Mouse (Mus musculus) skeletal muscle tissue, adult 2 months (tissue): ENCODE measurements at regions not wholly inside any gene's neighbourhood (a gene's known extent, or its start where the extent isn't known, plus 50 kb on each side); places are given as distances from the start of the nearest gene placed in this dataset.

ENCODE experiments used
- DNase-seq: peaks from one replicate; pipeline ENCODE4 v3.0.0-alpha.2; 2012; ENCODE audit warnings: low read depth, low spot score

- no peak for DNase-seq
Observed at GRCm38 (mm10) chr11:24390578-24390977, 312.7 kb downstream of the Bcl11a start.

- DNase-seq: no peak
Observed at GRCm38 (mm10) chr11:24391385-24391784, 313.5 kb downstream of the Bcl11a start.

GRCm38 (mm10) chr11:24395478-24395877, 317.6 kb downstream of the Bcl11a start:
- DNase-seq: no peak

GRCm38 (mm10) chr11:24396911-24397310, 319.1 kb downstream of the Bcl11a start:
- DNase-seq: no peak

- no peak for DNase-seq
Observed at GRCm38 (mm10) chr11:24397710-24398109, 319.9 kb downstream of the Bcl11a start.

- no peak for DNase-seq
Observed at GRCm38 (mm10) chr11:24401151-24401550, 323.3 kb downstream of the Bcl11a start.

GRCm38 (mm10) chr11:24402127-24402526, 324.3 kb downstream of the Bcl11a start:
- no peak for DNase-seq

- no peak for DNase-seq
Observed at GRCm38 (mm10) chr11:24414804-24415203, 336.9 kb downstream of the Bcl11a start.

GRCm38 (mm10) chr11:24422066-24422775, 344.4 kb downstream of the Bcl11a start:
- DNase-seq: no peak

- no peak for DNase-seq
Observed at GRCm38 (mm10) chr11:24423278-24423677, 345.4 kb downstream of the Bcl11a start.

- DNase-seq: no peak
Observed at GRCm38 (mm10) chr11:24426995-24427883, 349.4 kb downstream of the Bcl11a start.

GRCm38 (mm10) chr11:24448608-24449007, 370.8 kb downstream of the Bcl11a start:
- no peak for DNase-seq

- DNase-seq: no peak
Observed at GRCm38 (mm10) chr11:24452267-24452666, 374.4 kb downstream of the Bcl11a start.

GRCm38 (mm10) chr11:24464642-24465041, 386.8 kb downstream of the Bcl11a start:
- no peak for DNase-seq

- peak; percentile 29 for DNase-seq
Observed at GRCm38 (mm10) chr11:24467458-24467857, 389.6 kb downstream of the Bcl11a start.

GRCm38 (mm10) chr11:24470469-24470868, 392.6 kb downstream of the Bcl11a start:
- no peak for DNase-seq

- DNase-seq: no peak
Observed at GRCm38 (mm10) chr11:24472617-24473367, 394.9 kb downstream of the Bcl11a start.

GRCm38 (mm10) chr11:24473368-24474010, 395.6 kb downstream of the Bcl11a start:
- DNase-seq: no peak

GRCm38 (mm10) chr11:24502722-24503424, 425.0 kb downstream of the Bcl11a start:
- no peak for DNase-seq

- no peak for DNase-seq
Observed at GRCm38 (mm10) chr11:24515568-24515967, 437.7 kb downstream of the Bcl11a start.

GRCm38 (mm10) chr11:24535462-24535861, 457.6 kb downstream of the Bcl11a start:
- no peak for DNase-seq
